Mouse (Mus musculus): ENCODE measurements at regions not wholly inside any gene's neighbourhood (a gene's known extent, or its start where the extent isn't known, plus 50 kb on each side); places are given as distances from the start of the nearest gene placed in this dataset.
"Not testable (repeated sequence)": the region's sequence is repeated elsewhere in the genome, so short reads cannot be mapped to it uniquely, and the experiment has no call there.

- no peak overlapping the region for H3K27ac ChIP-seq (ENCODE audit: insufficient read depth, low read depth, low read length)
- no peak overlapping the region for H3K4me3 ChIP-seq (ENCODE audit: insufficient read depth, low read length)
- TF ChIP-seq POLR2A (IDR thresholded peaks at IDR 0.05; ENCODE audit: borderline replicate concordance, low read depth, low read length) (no peak), CTCF (IDR thresholded peaks at IDR 0.05; ENCODE audit: low read depth, low read length) (0 out of 2 replicates have a peak, but pooled peaks have one; percentile 9)
- no peaks in the 10 kb centered on the region for H3K4me1 ChIP-seq (ENCODE audit: control insufficient read depth, insufficient read depth, low read length)
These were observed 153.7 kb downstream of the Car8 start for GRCm38 (mm10) chr4:8084954-8085639.

- TF ChIP-seq CTCF (IDR thresholded peaks at IDR 0.05; ENCODE audit: low read depth, low read length): no peak
- TF ChIP-seq POLR2A (IDR thresholded peaks at IDR 0.05; ENCODE audit: borderline replicate concordance, low read depth, low read length): no peak
- Histone ChIP-seq H3K27ac (ENCODE audit: insufficient read depth, low read depth, low read length) (no peak overlapping the region), H3K4me1 (ENCODE audit: control insufficient read depth, insufficient read depth, low read length) (no peaks in the 10 kb centered on the region), H3K4me3 (ENCODE audit: insufficient read depth, low read length) (no peak overlapping the region)
These were observed 159.5 kb downstream of the Car8 start for GRCm38 (mm10) chr4:8079349-8079748.

- no peak overlapping the region for H3K27ac ChIP-seq (ENCODE audit: insufficient read depth, low read depth, low read length)
- TF ChIP-seq CTCF (IDR thresholded peaks at IDR 0.05; ENCODE audit: low read depth, low read length) (no peak), POLR2A (IDR thresholded peaks at IDR 0.05; ENCODE audit: borderline replicate concordance, low read depth, low read length) (no peak)
- H3K4me1 ChIP-seq (ENCODE audit: control insufficient read depth, insufficient read depth, low read length): no peaks in the 10 kb centered on the region
- no peak overlapping the region for H3K4me3 ChIP-seq (ENCODE audit: insufficient read depth, low read length)
These were observed 165.8 kb downstream of the Car8 start for GRCm38 (mm10) chr4:8072989-8073573.

- H3K4me3 ChIP-seq (ENCODE audit: insufficient read depth, low read length); H3K27ac ChIP-seq (ENCODE audit: insufficient read depth, low read depth, low read length); H3K4me1 ChIP-seq (ENCODE audit: control insufficient read depth, insufficient read depth, low read length): not testable (repeated sequence)
These were observed 168.1 kb downstream of the Car8 start for GRCm38 (mm10) chr4:8070693-8071092.

- Histone ChIP-seq H3K4me1 (ENCODE audit: control insufficient read depth, insufficient read depth, low read length) (no peaks in the 10 kb centered on the region), H3K27ac (ENCODE audit: insufficient read depth, low read depth, low read length) (no peak overlapping the region), H3K4me3 (ENCODE audit: insufficient read depth, low read length) (no peak overlapping the region)
- TF ChIP-seq CTCF (IDR thresholded peaks at IDR 0.05; ENCODE audit: low read depth, low read length) (no peak), POLR2A (IDR thresholded peaks at IDR 0.05; ENCODE audit: borderline replicate concordance, low read depth, low read length) (no peak)
These were observed 170.8 kb downstream of the Car8 start for GRCm38 (mm10) chr4:8068086-8068485.

- H3K27ac ChIP-seq (ENCODE audit: insufficient read depth, low read depth, low read length): no peak overlapping the region
- no peak overlapping the region for H3K4me3 ChIP-seq (ENCODE audit: insufficient read depth, low read length)
- no peaks in the 10 kb centered on the region for H3K4me1 ChIP-seq (ENCODE audit: control insufficient read depth, insufficient read depth, low read length)
- no peak for TF ChIP-seq CTCF (IDR thresholded peaks at IDR 0.05; ENCODE audit: low read depth, low read length)
- TF ChIP-seq POLR2A (IDR thresholded peaks at IDR 0.05; ENCODE audit: borderline replicate concordance, low read depth, low read length): no peak
These were observed 197.1 kb downstream of the Car8 start for GRCm38 (mm10) chr4:8041776-8042175.

GRCm38 (mm10) chr4:8037863-8038262 is 201.0 kb downstream of the Car8 start:
- TF ChIP-seq CTCF (IDR thresholded peaks at IDR 0.05; ENCODE audit: low read depth, low read length) (no peak), POLR2A (IDR thresholded peaks at IDR 0.05; ENCODE audit: borderline replicate concordance, low read depth, low read length) (no peak)
- Histone ChIP-seq H3K27ac (ENCODE audit: insufficient read depth, low read depth, low read length) (no peak overlapping the region), H3K4me3 (ENCODE audit: insufficient read depth, low read length) (no peak overlapping the region)

GRCm38 (mm10) chr4:8033402-8033801 is 205.4 kb downstream of the Car8 start:
- H3K4me1 ChIP-seq (ENCODE audit: control insufficient read depth, insufficient read depth, low read length); H3K27ac ChIP-seq (ENCODE audit: insufficient read depth, low read depth, low read length); H3K4me3 ChIP-seq (ENCODE audit: insufficient read depth, low read length): not testable (repeated sequence)

More at GRCm38 (mm10) chr4:8037863-8038262, 201.0 kb downstream of the Car8 start:
- no peaks in the 10 kb centered on the region for H3K4me1 ChIP-seq (ENCODE audit: control insufficient read depth, insufficient read depth, low read length)

GRCm38 (mm10) chr4:8005155-8005554 is 233.7 kb downstream of the Car8 start:
- Histone ChIP-seq H3K4me1 (ENCODE audit: control insufficient read depth, insufficient read depth, low read length) (no peaks in the 10 kb centered on the region), H3K27ac (ENCODE audit: insufficient read depth, low read depth, low read length) (no peak overlapping the region), H3K4me3 (ENCODE audit: insufficient read depth, low read length) (no peak overlapping the region)
- TF ChIP-seq CTCF (IDR thresholded peaks at IDR 0.05; ENCODE audit: low read depth, low read length) (no peak), POLR2A (IDR thresholded peaks at IDR 0.05; ENCODE audit: borderline replicate concordance, low read depth, low read length) (no peak)

GRCm38 (mm10) chr4:7997575-7997953 is 241.3 kb downstream of the Car8 start:
- Histone ChIP-seq H3K4me3 (ENCODE audit: insufficient read depth, low read length) (no peak overlapping the region), H3K27ac (ENCODE audit: insufficient read depth, low read depth, low read length) (no peak overlapping the region), H3K4me1 (ENCODE audit: control insufficient read depth, insufficient read depth, low read length) (no peaks in the 10 kb centered on the region)
- TF ChIP-seq CTCF (IDR thresholded peaks at IDR 0.05; ENCODE audit: low read depth, low read length): no peak

Data from bone marrow macrophage, adult 2 months (primary cell).